Mouse (Mus musculus) stomach, adult 2 months (tissue): Measurements from ENCODE around the gene Rps6ka4. TPM values are rescaled to one million over a fixed set of nuclear protein-coding genes. Genes with fewer than 3 reads are reported as not detected.

Source experiments
- polyA plus RNA-seq: library from polyadenylated mRNA; depleted of rRNA; stranded (reverse); fragments of >200 nt; gene quantifications from 2 replicates; pipeline ENCODE4 v1.2.3, GENCODE M21; 2012; rRNA removed

Gene Rps6ka4
- polyA plus RNA-seq, result 27.6 and 35.1 TPM in 2 replicates

GRCm38 (mm10) chr19:6840475-6841291 is at the start of gene Rps6ka4:
Rps6ka4 (minus strand) TSS chr19:6840636.

GRCm38 (mm10) chr19:6858031-6858430 is 17.6 kb upstream of the Rps6ka4 start, which contains the start of gene Ccdc88b:
Ccdc88b (minus strand) TSS chr19:6858211.

Other genes starting within 250 kb of the Rps6ka4 start
- 1.9 and 5.4 TPM in 2 replicates for gene Ccdc88b, start 17.6 kb upstream of the Rps6ka4 start, polyA plus RNA-seq
- 48.8 and 58.9 TPM in 2 replicates for gene Trmt112, start 69.1 kb upstream of the Rps6ka4 start, polyA plus RNA-seq
- gene Prdx5, start 69.5 kb upstream of the Rps6ka4 start, polyA plus RNA-seq, result 75.1 and 83.7 TPM in 2 replicates
- 80.2 and 108 TPM in 2 replicates for gene Esrra, start 81.2 kb upstream of the Rps6ka4 start, polyA plus RNA-seq
- gene Catsperz, start 84.7 kb upstream of the Rps6ka4 start, polyA plus RNA-seq, result 1.0 and 2.0 TPM in 2 replicates
- 0.16 and 0.26 TPM in 2 replicates for gene Kcnk4, start 93.9 kb upstream of the Rps6ka4 start, polyA plus RNA-seq
- 35.8 and 50.6 TPM in 2 replicates for gene Bad, start 101.2 kb upstream of the Rps6ka4 start, polyA plus RNA-seq
- 80.5 and 90.5 TPM in 2 replicates for gene Gpr137, start 101.8 kb upstream of the Rps6ka4 start, polyA plus RNA-seq
- 89.2 and 116 TPM in 2 replicates for gene Ppp1r14b, start 134.3 kb upstream of the Rps6ka4 start, polyA plus RNA-seq
- gene Plcb3, start 135.8 kb upstream of the Rps6ka4 start, polyA plus RNA-seq, result 63.9 and 66.6 TPM in 2 replicates
- 13.1 and 16.3 TPM in 2 replicates for gene Fkbp2, start 139.9 kb upstream of the Rps6ka4 start, polyA plus RNA-seq
- 62.1 and 102 TPM in 2 replicates for gene Vegfb, start 147.0 kb upstream of the Rps6ka4 start, polyA plus RNA-seq
- gene Dnajc4, start 151.9 kb upstream of the Rps6ka4 start, polyA plus RNA-seq, result 24.5 and 30.1 TPM in 2 replicates
- gene Nudt22, start 155.5 kb upstream of the Rps6ka4 start, polyA plus RNA-seq, result 48.4 and 63.7 TPM in 2 replicates
- gene Trpt1, start 155.5 kb upstream of the Rps6ka4 start, polyA plus RNA-seq, result 8.2 and 10.0 TPM in 2 replicates
- 16.6 and 20.2 TPM in 2 replicates for gene Fermt3, start 178.8 kb upstream of the Rps6ka4 start, polyA plus RNA-seq
- gene Stip1, start 199.3 kb upstream of the Rps6ka4 start, polyA plus RNA-seq, result 11.6 and 11.9 TPM in 2 replicates
- gene Macrod1, start 216.2 kb upstream of the Rps6ka4 start, polyA plus RNA-seq, result 41.9 and 71.8 TPM in 2 replicates